10 mouse cellular contexts compared by ENCODE assay signal in genomic region chr7:30012956-30013363, GRCm38 (mm10). TPM values are rescaled to one million over a fixed set of nuclear protein-coding genes. Genes with fewer than 3 reads are reported as not detected.
DNase-seq lines count a peak whose midpoint lies in the region; ATAC-seq and TF ChIP-seq lines count a peak whose summit lies in the region.
"Had no signal": no experiment of that assay in that cellular context is flagged by ENCODE, and none has a peak within 500 bp of the region (broad histone marks: within the 10 kb centered on the region; RNA-seq: fewer than 3 reads in every experiment).

No protein-coding gene starts in this region.

- H3K36me3 ChIP-seq in limb, embryonic 11.5 days (ENCODE audit: control insufficient read depth, insufficient read depth, low read length) = peaks cover 26% of the 10 kb centered on the region; the same call in 1 of the 2 replicates
- H3K36me3 ChIP-seq in limb, embryonic 10.5 days = peaks cover 93% of the 10 kb centered on the region
- H3K36me3 ChIP-seq in forebrain, embryonic 15.5 days = peaks cover 28% of the 10 kb centered on the region
- H3K36me3 ChIP-seq in myocyte (ENCODE audit: control insufficient read depth, insufficient read depth) = peaks cover 41% of the 10 kb centered on the region

- TF ChIP-seq POLR2A in myocyte (IDR thresholded peaks at IDR 0.05; ENCODE audit: insufficient read length, low read depth) = no peak

- intact Hi-C loops in left cerebral cortex, adult 2 months (cut with DNase I) = loop anchor here (2.0 to 5.0 kb wide), 3 partner anchors 74 to 192 kb away; no protein-coding TSS in a partner anchor

- no peaks in the 10 kb centered on the region for H3K9me3 ChIP-seq in limb, embryonic 11.5 days (ENCODE audit: control insufficient read depth, low read length)
- H3K9me3 ChIP-seq in limb, embryonic 10.5 days (replicated peaks) = no peaks in the 10 kb centered on the region
- no peaks in the 10 kb centered on the region for H3K9me3 ChIP-seq in forebrain, embryonic 15.5 days
- H3K9me3 ChIP-seq: embryonic facial prominence, embryonic 12.5 days; neural tube, embryonic 12.5 days had no signal

- 90% methylated on average over 4 of the region's 4 CpGs for WGBS in limb, embryonic 11.5 days
- WGBS in limb, embryonic 10.5 days = 83% methylated on average over 4 of the region's 4 CpGs
- WGBS in forebrain, embryonic 15.5 days = 68% methylated on average over 4 of the region's 4 CpGs

- H3K4me2 ChIP-seq in limb, embryonic 11.5 days (ENCODE audit: low read depth, severe bottlenecking) = no peak overlapping the region
- H3K4me2 ChIP-seq in forebrain, embryonic 15.5 days (replicated peaks) = no peak overlapping the region
- no peak overlapping the region for H3K4me2 ChIP-seq in myocyte (ENCODE audit: low read depth)
- H3K4me2 ChIP-seq: embryonic facial prominence, embryonic 12.5 days; neural tube, embryonic 12.5 days had no signal

- DNase-seq in limb, embryonic 11.5 days (ENCODE audit: low spot score) = peak; percentile 52
- DNase-seq in limb, embryonic 10.5 days (ENCODE audit: low spot score) = no peak
- peak; percentile 57 for DNase-seq in adrenal gland, postnatal 14 days
- peak; percentile 16 for DNase-seq in hindlimb bud, embryonic 11.5 days (ENCODE audit: extremely low spot score, low read depth, low spot score)
- peak; percentile 36 to 62 for DNase-seq in left cerebral cortex, adult 2 months (ENCODE audit: extremely low spot score in 1 of 2, low spot score in 2 of 2)
- DNase-seq in thymus, postnatal 0 days (ENCODE audit: low spot score) = peak; percentile 56

- no peak overlapping the region for H3K4me3 ChIP-seq in limb, embryonic 11.5 days (ENCODE audit: low read depth, low read length)
- H3K4me3 ChIP-seq in limb, embryonic 10.5 days = no peak overlapping the region
- H3K4me3 ChIP-seq in forebrain, embryonic 15.5 days = no peak overlapping the region
- no peak overlapping the region for H3K4me3 ChIP-seq in left cerebral cortex, adult 2 months
- no peak overlapping the region for H3K4me3 ChIP-seq in myocyte
- H3K4me3 ChIP-seq: embryonic facial prominence, embryonic 12.5 days; neural tube, embryonic 12.5 days had no signal

- H3K4me1 ChIP-seq in limb, embryonic 11.5 days (ENCODE audit: control insufficient read depth, insufficient read depth, low read length) = peaks cover 3% of the 10 kb centered on the region; the same call in 1 of the 2 replicates
- peaks cover 5% of the 10 kb centered on the region for H3K4me1 ChIP-seq in limb, embryonic 10.5 days
- H3K4me1 ChIP-seq in forebrain, embryonic 15.5 days = peaks cover 19% of the 10 kb centered on the region

- TF ChIP-seq CTCF in left cerebral cortex, adult 2 months (IDR thresholded peaks at IDR 0.05) = peak; percentile 81

- ATAC-seq in limb, embryonic 11.5 days (ENCODE audit: insufficient number of reproducible peaks, low FRiP score, low TSS enrichment, low read depth) = no peak
- ATAC-seq in forebrain, embryonic 15.5 days (replicated peaks) = peak; percentile 51

- no peak overlapping the region for H3K27ac ChIP-seq in limb, embryonic 11.5 days (replicated peaks; ENCODE audit: low read depth, low read length)
- H3K27ac ChIP-seq in limb, embryonic 10.5 days = no peak overlapping the region
- no peak overlapping the region for H3K27ac ChIP-seq in forebrain, embryonic 15.5 days (replicated peaks)
- no peak overlapping the region for H3K27ac ChIP-seq in left cerebral cortex, adult 2 months
- H3K27ac ChIP-seq: embryonic facial prominence, embryonic 12.5 days; neural tube, embryonic 12.5 days had no signal

- no peak overlapping the region for H3ac ChIP-seq in myocyte (ENCODE audit: control insufficient read depth, insufficient read length)

- no peak overlapping the region for H3K9ac ChIP-seq in limb, embryonic 11.5 days (ENCODE audit: low read length)
- no peak overlapping the region for H3K9ac ChIP-seq in forebrain, embryonic 15.5 days (replicated peaks)
- H3K9ac ChIP-seq: embryonic facial prominence, embryonic 12.5 days; neural tube, embryonic 12.5 days had no signal

- peaks cover 44% of the 10 kb centered on the region for H3K79me2 ChIP-seq in myocyte (ENCODE audit: control insufficient read depth, insufficient read depth)

- H3K27me3 ChIP-seq in limb, embryonic 11.5 days (ENCODE audit: control insufficient read depth, insufficient read depth, low read length) = no peaks in the 10 kb centered on the region
- H3K27me3 ChIP-seq in limb, embryonic 10.5 days (ENCODE audit: low read depth, poor library complexity, severe bottlenecking) = no peaks in the 10 kb centered on the region
- no peaks in the 10 kb centered on the region for H3K27me3 ChIP-seq in forebrain, embryonic 15.5 days
- no peaks in the 10 kb centered on the region for H3K27me3 ChIP-seq in myocyte (ENCODE audit: control insufficient read depth, insufficient read depth, insufficient read length)
- H3K27me3 ChIP-seq: embryonic facial prominence, embryonic 12.5 days; neural tube, embryonic 12.5 days had no signal

TF ChIP-seq in myocyte, 11 proteins besides CTCF, POLR2A, EP300 and RAD21:
- TF ChIP-seq CEBPB (IDR thresholded peaks at IDR 0.05; ENCODE audit: insufficient read depth, poor library complexity, severe bottlenecking) = no peak
- TF ChIP-seq POLR2AphosphoS2 (IDR thresholded peaks at IDR 0.05; ENCODE audit: insufficient read length, low read depth) = peak; percentile 25
- TF ChIP-seq MYOG (IDR thresholded peaks at IDR 0.05; ENCODE audit: control insufficient read depth in 1 of 3, insufficient read depth in 1 of 3, insufficient read length in 2 of 3, low read depth in 2 of 3) = no peak

RNA-seq across cellular contexts. Expression of gene Zfp568, which starts 29.2 kb away (rescaled TPM):
- 25.2 and 30.5 TPM in 2 replicates for polyA plus RNA-seq in limb, embryonic 11.5 days (2014; fragmentation: Nextera tagmentation; extraction: Ambion mirVana)
- 35.6 and 37.3 TPM in 2 replicates for polyA plus RNA-seq in limb, embryonic 10.5 days (2016; fragmentation: Nextera tagmentation; extraction: Ambion mirVana)
- 15.2 and 16.4 TPM in 2 replicates for total RNA-seq in adrenal gland, postnatal 14 days (2021)
- polyA plus RNA-seq in forebrain, embryonic 15.5 days (2015; fragmentation: Nextera tagmentation; extraction: Ambion mirVana) = 5.0 and 5.5 TPM in 2 replicates
- total RNA-seq in left cerebral cortex, adult 2 months (2021) = 1 to 10 TPM; 3.6 to 3.9 TPM
- polyA plus RNA-seq in myocyte (2012; fragmentation: generic; extraction: Trizol) = 27.4 TPM
- polyA plus RNA-seq in thymus, postnatal 0 days (2015; fragmentation: Nextera tagmentation; extraction: Ambion mirVana) = 3.1 and 4.2 TPM in 2 replicates

RNA-seq across cellular contexts. Expression of gene Zfp14, which starts 38.2 kb away (rescaled TPM):
- 3.8 and 4.0 TPM in 2 replicates for polyA plus RNA-seq in limb, embryonic 11.5 days (2014; fragmentation: Nextera tagmentation; extraction: Ambion mirVana)
- polyA plus RNA-seq in limb, embryonic 10.5 days (2016; fragmentation: Nextera tagmentation; extraction: Ambion mirVana) = 2.5 and 3.6 TPM in 2 replicates
- 2.0 and 3.7 TPM in 2 replicates for total RNA-seq in adrenal gland, postnatal 14 days (2021)
- 12.1 and 14.3 TPM in 2 replicates for polyA plus RNA-seq in forebrain, embryonic 15.5 days (2015; fragmentation: Nextera tagmentation; extraction: Ambion mirVana)
- total RNA-seq in left cerebral cortex, adult 2 months (2021) = 1 to 10 TPM; 6.8 to 7.8 TPM
- 0.97 TPM for polyA plus RNA-seq in myocyte (2012; fragmentation: generic; extraction: Trizol)
- 2.4 and 3.1 TPM in 2 replicates for polyA plus RNA-seq in thymus, postnatal 0 days (2015; fragmentation: Nextera tagmentation; extraction: Ambion mirVana)

RNA-seq across cellular contexts. Expression of gene Zfp74, which starts 59.1 kb away (rescaled TPM):
- 16.6 and 17.0 TPM in 2 replicates for polyA plus RNA-seq in limb, embryonic 11.5 days (2014; fragmentation: Nextera tagmentation; extraction: Ambion mirVana)
- polyA plus RNA-seq in limb, embryonic 10.5 days (2016; fragmentation: Nextera tagmentation; extraction: Ambion mirVana) = 11.5 and 15.9 TPM in 2 replicates
- total RNA-seq in adrenal gland, postnatal 14 days (2021) = 10.1 and 12.4 TPM in 2 replicates
- 19.7 and 25.1 TPM in 2 replicates for polyA plus RNA-seq in forebrain, embryonic 15.5 days (2015; fragmentation: Nextera tagmentation; extraction: Ambion mirVana)
- total RNA-seq in left cerebral cortex, adult 2 months (2021) = 10 to 100 TPM; 17.4 to 19.0 TPM
- 1.5 TPM for polyA plus RNA-seq in myocyte (2012; fragmentation: generic; extraction: Trizol)
- polyA plus RNA-seq in thymus, postnatal 0 days (2015; fragmentation: Nextera tagmentation; extraction: Ambion mirVana) = 6.8 and 9.2 TPM in 2 replicates

RNA-seq across cellular contexts. Expression of gene Zfp82, which starts 59.7 kb away (rescaled TPM):
- 4.3 and 4.7 TPM in 2 replicates for polyA plus RNA-seq in limb, embryonic 11.5 days (2014; fragmentation: Nextera tagmentation; extraction: Ambion mirVana)
- 4.4 and 5.3 TPM in 2 replicates for polyA plus RNA-seq in limb, embryonic 10.5 days (2016; fragmentation: Nextera tagmentation; extraction: Ambion mirVana)
- total RNA-seq in adrenal gland, postnatal 14 days (2021) = 2.7 TPM in 1 of 2 replicates, not detected in the other
- polyA plus RNA-seq in forebrain, embryonic 15.5 days (2015; fragmentation: Nextera tagmentation; extraction: Ambion mirVana) = 14.3 and 14.7 TPM in 2 replicates
- total RNA-seq in left cerebral cortex, adult 2 months (2021) = 1 to 10 TPM; 3.6 to 3.8 TPM
- 2.8 TPM for polyA plus RNA-seq in myocyte (2012; fragmentation: generic; extraction: Trizol)
- polyA plus RNA-seq in thymus, postnatal 0 days (2015; fragmentation: Nextera tagmentation; extraction: Ambion mirVana) = 6.8 and 7.1 TPM in 2 replicates
